Mouse (Mus musculus): ENCODE data around the gene Cd2. TPM values are rescaled to one million over a fixed set of nuclear protein-coding genes. Genes with fewer than 3 reads are reported as not detected.

The Cd2 gene
- polyA plus RNA-seq, 1 experiment from 2014 or later = not detected

DNA sequence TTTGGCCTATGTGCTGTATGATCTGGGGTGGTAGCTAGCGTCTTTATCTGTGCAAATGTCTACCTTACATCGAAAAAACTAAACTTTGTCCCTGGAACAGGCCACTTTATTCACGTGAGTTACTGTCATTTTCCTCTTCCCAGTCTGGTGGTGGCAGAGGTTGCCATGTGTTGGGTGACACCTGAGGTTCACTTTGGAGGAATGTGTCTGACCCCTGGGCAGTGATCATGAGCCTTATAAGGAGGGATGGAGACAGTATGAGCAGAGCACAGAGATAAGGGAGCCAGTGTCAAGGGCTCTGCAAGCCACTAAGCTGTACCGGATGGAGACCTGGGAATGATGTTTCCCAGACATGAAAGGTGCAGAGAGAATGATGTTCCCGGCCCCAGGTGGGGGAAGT, 9.3 kb downstream of the Cd2 start:
- H3K36me3 ChIP-seq (replicated peaks; ENCODE audit: control insufficient read depth, insufficient read depth) = no peaks in the 10 kb centered on the region
- H3K9ac ChIP-seq = no peak overlapping the region
- no peaks in the 10 kb centered on the region for H3K4me1 ChIP-seq (replicated peaks; ENCODE audit: control insufficient read depth, insufficient read depth, low read length)
- WGBS = 86% methylated on average over 5 of the region's 5 CpGs
- DNase-seq (ENCODE audit: low spot score) (no peak), ATAC-seq (ENCODE audit: low FRiP score) (no peak)
- no peak overlapping the region for H3K4me2 ChIP-seq (replicated peaks)
- no peaks in the 10 kb centered on the region for H3K27me3 ChIP-seq (ENCODE audit: control insufficient read depth, insufficient read depth, low read length)
- H3K4me3 ChIP-seq (replicated peaks; ENCODE audit: low read length) = no peak overlapping the region
- no peaks in the 10 kb centered on the region for H3K9me3 ChIP-seq (ENCODE audit: control insufficient read depth, low read length)
- no peak overlapping the region for H3K27ac ChIP-seq

DNA sequence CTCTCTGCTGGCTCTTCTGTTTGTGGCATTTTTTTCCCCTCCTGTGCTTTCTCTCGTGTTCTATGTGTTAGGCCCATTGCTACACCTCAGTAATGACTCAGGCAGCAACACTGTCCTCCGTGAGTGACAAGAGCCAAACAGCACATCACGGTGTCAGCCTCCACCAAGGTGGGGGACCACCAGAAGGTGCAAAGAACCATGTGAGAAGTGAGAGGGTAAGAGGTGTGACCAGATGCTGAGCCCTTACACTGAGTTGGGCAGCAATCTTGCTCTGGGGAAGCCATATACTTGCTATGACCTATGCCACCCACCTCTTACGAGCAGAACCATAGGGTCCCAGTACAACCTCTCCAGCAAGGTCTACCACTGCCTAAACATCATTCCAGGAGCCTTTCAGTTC, 9.9 kb downstream of the Cd2 start:
- no peak overlapping the region for H3K27ac ChIP-seq
- no peaks in the 10 kb centered on the region for H3K36me3 ChIP-seq (replicated peaks; ENCODE audit: control insufficient read depth, insufficient read depth)
- H3K27me3 ChIP-seq (ENCODE audit: control insufficient read depth, insufficient read depth, low read length) = no peaks in the 10 kb centered on the region
- DNase-seq (ENCODE audit: low spot score) (no peak), ATAC-seq (ENCODE audit: low FRiP score) (no peak)
- no peak overlapping the region for H3K9ac ChIP-seq
- no peak overlapping the region for H3K4me2 ChIP-seq (replicated peaks)
- H3K4me3 ChIP-seq (replicated peaks; ENCODE audit: low read length) = no peak overlapping the region
- H3K4me1 ChIP-seq (replicated peaks; ENCODE audit: control insufficient read depth, insufficient read depth, low read length) = no peaks in the 10 kb centered on the region
- no peaks in the 10 kb centered on the region for H3K9me3 ChIP-seq (ENCODE audit: control insufficient read depth, low read length)
- 91% methylated on average over 4 of the region's 4 CpGs for WGBS

DNA sequence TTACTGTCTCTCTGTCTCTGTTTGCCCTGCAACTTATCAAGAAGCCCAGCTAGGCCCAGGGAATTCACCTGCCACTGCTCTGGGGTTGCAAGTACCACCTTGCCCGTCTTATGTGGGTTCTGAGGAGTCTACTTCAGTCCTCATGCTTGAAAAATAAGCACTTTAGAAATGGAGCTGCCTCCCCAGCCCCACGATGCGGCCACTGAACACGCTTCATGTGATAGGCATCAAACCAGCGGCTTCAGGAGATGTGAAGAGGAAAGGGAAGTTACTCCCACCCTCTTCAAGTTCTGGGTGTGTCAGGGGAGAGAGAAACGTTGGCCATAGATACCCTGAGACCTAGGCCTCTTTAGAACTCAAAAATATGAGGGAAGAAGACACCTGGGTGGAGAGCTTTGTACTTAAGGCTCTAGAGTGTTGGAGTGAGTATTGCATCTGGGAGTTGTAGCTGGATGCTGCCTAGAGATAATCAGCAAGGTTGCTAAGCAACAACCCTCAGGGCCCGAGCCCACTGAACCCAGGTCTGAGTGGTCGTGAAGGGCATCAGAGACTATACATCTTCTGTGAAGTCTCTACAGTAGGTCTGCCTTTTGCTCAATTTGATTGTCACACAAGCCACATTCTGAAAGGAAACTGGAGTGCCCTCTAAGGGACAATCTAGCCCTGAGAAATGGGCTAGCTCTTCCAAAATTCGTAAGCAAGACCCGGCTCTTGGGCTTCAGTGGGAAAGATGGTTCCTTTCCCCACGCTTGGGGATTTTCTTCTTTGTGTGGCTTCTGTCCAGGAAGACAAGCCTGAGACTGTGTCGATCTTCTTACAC, 11.0 kb downstream of the Cd2 start:
- Histone ChIP-seq H3K27ac (no peak overlapping the region), H3K4me3 (replicated peaks; ENCODE audit: low read length) (no peak overlapping the region), H3K9me3 (ENCODE audit: control insufficient read depth, low read length) (no peaks in the 10 kb centered on the region), H3K4me2 (replicated peaks) (no peak overlapping the region), H3K9ac (no peak overlapping the region), H3K27me3 (ENCODE audit: control insufficient read depth, insufficient read depth, low read length) (no peaks in the 10 kb centered on the region), H3K4me1 (replicated peaks; ENCODE audit: control insufficient read depth, insufficient read depth, low read length) (no peaks in the 10 kb centered on the region), H3K36me3 (replicated peaks; ENCODE audit: control insufficient read depth, insufficient read depth) (no peaks in the 10 kb centered on the region)
- 66% methylated on average over 12 of the region's 12 CpGs for WGBS
- DNase-seq (ENCODE audit: low spot score) (no peak), ATAC-seq (ENCODE audit: low FRiP score) (no peak)

DNA sequence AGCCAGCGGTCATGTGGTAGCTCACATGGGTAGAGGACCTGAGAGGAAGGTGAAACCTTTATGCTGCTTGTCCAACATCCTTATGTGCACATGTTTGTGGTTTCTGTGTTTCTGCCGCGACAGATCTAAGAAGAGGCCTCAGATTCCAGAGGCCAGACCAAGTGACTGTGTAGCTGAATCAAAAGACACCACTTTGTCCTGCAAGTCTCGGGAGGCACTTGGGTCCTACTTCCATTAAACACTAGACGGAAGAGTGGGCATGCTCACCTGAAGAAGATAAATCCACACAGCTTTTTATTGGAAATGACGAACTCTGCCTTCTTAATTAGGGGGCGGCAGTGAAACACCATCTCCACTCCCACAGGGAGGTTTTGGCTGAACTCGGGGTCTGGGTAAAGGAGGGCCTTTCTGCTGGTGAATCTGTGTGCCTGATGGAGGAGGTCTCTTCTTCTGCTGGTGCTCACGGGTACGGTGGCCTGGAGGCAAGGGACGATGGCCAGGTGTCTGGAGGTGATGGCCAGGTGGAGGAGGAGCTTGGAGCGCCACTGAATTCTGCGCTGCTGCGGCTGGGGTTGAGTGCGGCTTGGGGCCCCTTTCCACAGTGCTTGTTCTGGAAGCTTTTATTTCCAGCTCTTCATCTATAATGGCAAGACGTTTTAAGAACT, 12.0 kb downstream of the Cd2 start:
- DNase-seq (ENCODE audit: low spot score) (no peak), ATAC-seq (ENCODE audit: low FRiP score) (no peak)
- H3K9me3 ChIP-seq (ENCODE audit: control insufficient read depth, low read length) = no peaks in the 10 kb centered on the region
- no peak overlapping the region for H3K4me2 ChIP-seq (replicated peaks)
- H3K9ac ChIP-seq = no peak overlapping the region
- no peak overlapping the region for H3K4me3 ChIP-seq (replicated peaks; ENCODE audit: low read length)
- no peaks in the 10 kb centered on the region for H3K4me1 ChIP-seq (replicated peaks; ENCODE audit: control insufficient read depth, insufficient read depth, low read length)
- no peaks in the 10 kb centered on the region for H3K27me3 ChIP-seq (ENCODE audit: control insufficient read depth, insufficient read depth, low read length)
- H3K36me3 ChIP-seq (replicated peaks; ENCODE audit: control insufficient read depth, insufficient read depth) = no peaks in the 10 kb centered on the region
- no peak overlapping the region for H3K27ac ChIP-seq
- WGBS = 90% methylated on average over 16 of the region's 16 CpGs

DNA sequence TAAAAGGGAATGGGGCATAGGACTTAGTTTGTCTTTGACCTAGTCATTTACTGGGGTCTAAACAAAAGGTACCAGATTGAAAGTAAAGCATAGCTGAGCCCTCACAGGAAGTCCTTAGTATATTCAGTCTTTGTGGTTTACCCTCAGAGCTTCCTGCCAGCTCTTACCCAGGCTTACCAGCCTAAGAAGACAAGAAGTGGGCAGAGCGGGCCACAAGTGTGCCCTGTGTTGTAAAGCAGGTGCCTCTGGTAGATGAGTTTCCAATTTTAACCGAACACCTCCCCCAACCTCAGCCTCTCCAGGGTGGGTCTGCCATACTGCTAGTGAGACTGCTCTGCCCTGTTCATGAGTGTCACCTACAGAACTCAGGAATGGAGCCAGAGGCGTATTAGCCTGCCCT, 12.9 kb downstream of the Cd2 start:
- H3K27ac ChIP-seq = no peak overlapping the region
- WGBS = 93% methylated on average over 3 of the region's 3 CpGs
- no peaks in the 10 kb centered on the region for H3K4me1 ChIP-seq (replicated peaks; ENCODE audit: control insufficient read depth, insufficient read depth, low read length)
- no peaks in the 10 kb centered on the region for H3K27me3 ChIP-seq (ENCODE audit: control insufficient read depth, insufficient read depth, low read length)
- no peaks in the 10 kb centered on the region for H3K36me3 ChIP-seq (replicated peaks; ENCODE audit: control insufficient read depth, insufficient read depth)
- no peak for DNase-seq (ENCODE audit: low spot score)
- peaks cover 2% of the 10 kb centered on the region; the same call in 1 of the 2 replicates for H3K9me3 ChIP-seq (ENCODE audit: control insufficient read depth, low read length)
- no peak for ATAC-seq (ENCODE audit: low FRiP score)
- H3K9ac ChIP-seq = no peak overlapping the region
- no peak overlapping the region for H3K4me3 ChIP-seq (replicated peaks; ENCODE audit: low read length)
- H3K4me2 ChIP-seq (replicated peaks) = no peak overlapping the region

DNA sequence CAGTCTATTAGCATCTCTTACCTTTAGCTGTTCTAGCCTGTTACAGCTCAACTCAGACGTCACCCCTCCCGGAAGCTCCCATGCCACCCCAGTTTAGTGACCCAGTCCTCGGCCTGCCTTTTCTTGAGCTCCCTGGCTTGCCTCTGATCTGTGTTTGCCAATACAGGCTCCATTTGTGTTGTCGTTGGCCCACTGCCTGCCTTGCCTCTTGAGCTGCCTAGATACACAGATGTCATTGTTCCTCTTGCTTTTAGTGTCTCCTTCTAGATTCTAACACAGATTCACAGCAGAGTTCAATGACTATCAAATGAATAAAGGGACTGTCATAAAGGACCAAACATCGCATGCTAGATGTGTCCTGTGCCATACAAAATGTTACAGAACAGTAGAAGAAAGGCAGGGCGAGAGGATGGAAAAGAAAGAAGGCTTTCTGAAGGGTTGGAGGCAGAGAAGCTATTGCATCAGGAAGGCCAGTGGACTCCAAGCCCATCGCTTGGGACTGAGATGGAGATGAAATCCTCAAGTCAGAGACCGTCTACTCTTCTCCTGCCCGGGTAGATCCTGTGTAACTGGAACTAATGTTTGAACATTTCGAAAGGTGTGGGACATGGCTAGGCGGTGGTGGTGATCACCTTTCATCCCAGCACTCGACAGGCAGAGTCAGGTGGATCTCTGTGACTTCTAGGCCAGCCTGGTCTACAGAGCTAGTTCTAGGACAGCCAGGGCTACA, 13.5 kb downstream of the Cd2 start:
- H3K9me3 ChIP-seq (ENCODE audit: control insufficient read depth, low read length) = peaks cover 2% of the 10 kb centered on the region; the same call in 1 of the 2 replicates
- H3K4me3 ChIP-seq (replicated peaks; ENCODE audit: low read length) = no peak overlapping the region
- no peak for DNase-seq (ENCODE audit: low spot score)
- no peaks in the 10 kb centered on the region for H3K27me3 ChIP-seq (ENCODE audit: control insufficient read depth, insufficient read depth, low read length)
- no peaks in the 10 kb centered on the region for H3K4me1 ChIP-seq (replicated peaks; ENCODE audit: control insufficient read depth, insufficient read depth, low read length)
- no peaks in the 10 kb centered on the region for H3K36me3 ChIP-seq (replicated peaks; ENCODE audit: control insufficient read depth, insufficient read depth)
- 80% methylated on average over 12 of the region's 12 CpGs for WGBS
- no peak overlapping the region for H3K4me2 ChIP-seq (replicated peaks)
- H3K9ac ChIP-seq = no peak overlapping the region
- no peak overlapping the region for H3K27ac ChIP-seq
- peak; percentile 8; the same call in 1 of the 2 replicates for ATAC-seq (ENCODE audit: low FRiP score)

DNA sequence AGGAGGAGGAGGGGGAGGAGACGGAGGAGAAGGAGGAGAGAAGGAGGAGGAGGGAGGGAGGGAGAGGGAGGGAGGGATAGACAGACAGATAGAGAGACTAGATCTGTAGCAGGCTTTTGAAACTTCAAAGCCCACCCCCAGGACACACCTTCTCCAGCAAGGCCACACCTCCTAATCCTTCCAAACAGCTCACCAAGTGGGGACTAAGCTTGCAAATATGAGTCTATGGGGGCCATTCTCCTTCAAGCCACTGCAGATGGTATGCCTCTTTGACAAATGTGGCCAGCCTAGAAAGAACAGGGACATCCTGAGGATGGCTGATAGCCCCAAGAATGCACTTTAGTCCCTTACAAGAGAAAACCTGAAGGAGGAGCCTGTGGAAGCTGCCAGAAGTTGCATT, 15.6 kb downstream of the Cd2 start:
- no peaks in the 10 kb centered on the region for H3K4me1 ChIP-seq (replicated peaks; ENCODE audit: control insufficient read depth, insufficient read depth, low read length)
- H3K27ac ChIP-seq = no peak overlapping the region
- peaks cover 2% of the 10 kb centered on the region; the same call in 1 of the 2 replicates for H3K9me3 ChIP-seq (ENCODE audit: control insufficient read depth, low read length)
- 56% methylated on average over 1 of the region's 1 CpGs for WGBS
- H3K9ac ChIP-seq = no peak overlapping the region
- H3K4me2 ChIP-seq (replicated peaks) = no peak overlapping the region
- no peaks in the 10 kb centered on the region for H3K27me3 ChIP-seq (ENCODE audit: control insufficient read depth, insufficient read depth, low read length)
- DNase-seq (ENCODE audit: low spot score) (no peak), ATAC-seq (ENCODE audit: low FRiP score) (no peak)
- H3K36me3 ChIP-seq (replicated peaks; ENCODE audit: control insufficient read depth, insufficient read depth) = no peaks in the 10 kb centered on the region
- no peak overlapping the region for H3K4me3 ChIP-seq (replicated peaks; ENCODE audit: low read length)

DNA sequence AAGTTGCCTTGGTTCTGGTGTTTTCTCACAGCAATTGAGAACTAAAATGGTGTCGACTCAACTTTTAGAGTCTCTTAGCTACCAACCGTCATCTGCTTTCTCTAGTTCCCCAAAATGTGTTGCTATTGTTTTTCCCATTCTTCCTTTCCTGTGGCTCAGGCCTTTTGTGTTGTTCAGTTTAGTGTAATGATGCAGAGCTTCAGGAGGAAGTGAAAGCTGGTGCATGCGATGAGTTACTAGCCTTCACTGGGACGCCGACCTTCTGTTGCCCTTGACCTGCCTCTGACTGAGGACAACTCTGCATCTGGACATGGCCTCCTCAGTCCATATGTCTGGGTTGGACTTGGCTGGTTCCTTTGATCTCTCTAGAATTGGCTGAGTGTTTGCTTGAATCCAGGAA, 16.9 kb downstream of the Cd2 start:
- H3K9me3 ChIP-seq (ENCODE audit: control insufficient read depth, low read length) = peaks cover 2% of the 10 kb centered on the region; the same call in 1 of the 2 replicates
- ATAC-seq (ENCODE audit: low FRiP score) = no peak
- DNase-seq (ENCODE audit: low spot score) = no peak
- H3K4me1 ChIP-seq (replicated peaks; ENCODE audit: control insufficient read depth, insufficient read depth, low read length) = no peaks in the 10 kb centered on the region
- no peaks in the 10 kb centered on the region for H3K36me3 ChIP-seq (replicated peaks; ENCODE audit: control insufficient read depth, insufficient read depth)
- H3K27ac ChIP-seq = no peak overlapping the region
- no peak overlapping the region for H3K4me2 ChIP-seq (replicated peaks)
- no peak overlapping the region for H3K4me3 ChIP-seq (replicated peaks; ENCODE audit: low read length)
- H3K9ac ChIP-seq = no peak overlapping the region
- 94% methylated on average over 5 of the region's 5 CpGs for WGBS
- no peaks in the 10 kb centered on the region for H3K27me3 ChIP-seq (ENCODE audit: control insufficient read depth, insufficient read depth, low read length)

DNA sequence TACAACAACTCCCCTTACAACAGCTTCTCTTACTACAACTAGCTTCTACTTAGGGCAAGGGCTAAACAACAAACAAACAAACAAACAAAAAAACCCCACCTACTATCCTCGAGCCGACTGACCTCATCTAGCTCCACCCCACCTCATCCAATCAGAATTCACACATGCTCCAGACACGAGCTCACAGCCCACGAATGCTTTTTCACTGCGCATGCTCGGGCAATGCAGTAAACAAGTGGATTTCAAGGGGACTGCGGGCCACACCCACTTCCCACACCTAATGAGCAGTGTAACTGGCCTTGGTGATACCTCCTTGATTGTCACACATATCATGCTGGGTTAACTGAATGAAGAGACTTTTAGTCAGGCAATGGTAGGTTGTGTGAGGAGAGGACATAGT, 19.4 kb downstream of the Cd2 start:
- Histone ChIP-seq H3K36me3 (replicated peaks; ENCODE audit: control insufficient read depth, insufficient read depth) (no peaks in the 10 kb centered on the region), H3K27me3 (ENCODE audit: control insufficient read depth, insufficient read depth, low read length) (no peaks in the 10 kb centered on the region), H3K9me3 (ENCODE audit: control insufficient read depth, low read length) (peaks cover 2% of the 10 kb centered on the region; the same call in 1 of the 2 replicates), H3K4me1 (replicated peaks; ENCODE audit: control insufficient read depth, insufficient read depth, low read length) (no peaks in the 10 kb centered on the region), H3K9ac (no peak overlapping the region), H3K27ac (no peak overlapping the region), H3K4me3 (replicated peaks; ENCODE audit: low read length) (no peak overlapping the region), H3K4me2 (replicated peaks) (no peak overlapping the region)
- ATAC-seq (ENCODE audit: low FRiP score) (no peak), DNase-seq (ENCODE audit: low spot score) (no peak)
- 93% methylated on average over 7 of the region's 7 CpGs for WGBS

Data from hindbrain, embryonic 14.5 days (tissue).